Mouse (Mus musculus) heart, embryonic 13.5 days (tissue): ENCODE measurements around the gene Ccin. TPM values are rescaled to one million over a fixed set of nuclear protein-coding genes. Genes with fewer than 3 reads are reported as not detected.
A peak's percentile ranks its signal among the peaks of the same experiment; 100 is the strongest.

Source experiments
- ATAC-seq: fragments of 200-750 bp; cut with Nextera tagmentation; 2 replicates; pipeline ENCODE4 v1.8.0; 2017; ENCODE audit warnings: moderate TSS enrichment; ENCODE audit not compliant: insufficient number of reproducible peaks, low FRiP score, low TSS enrichment; ENCODE audit errors: extremely low read depth
- H3K27ac ChIP-seq: fragments of 300-500 bp; sonication (generic); replicated peaks from 2 replicates; pipeline ENCODE4 v1.5.1; 2015; ENCODE audit warnings: moderate library complexity, mild to moderate bottlenecking, inconsistent platforms
- H3K27me3 ChIP-seq: fragments of 300-500 bp; sonication (generic); replicated peaks from 2 replicates; pipeline ENCODE4 v1.6.1; 2015; ENCODE audit warnings: mild to moderate bottlenecking, inconsistent platforms
- H3K36me3 ChIP-seq: fragments of 300-500 bp; sonication (generic); 2 replicates; pipeline ENCODE4 v1.6.1; 2015; ENCODE audit warnings: mild to moderate bottlenecking, inconsistent platforms
- H3K4me1 ChIP-seq: fragments of 300-500 bp; sonication (generic); 2 replicates; pipeline ENCODE4 v1.6.1; 2015; ENCODE audit warnings: inconsistent platforms
- H3K4me2 ChIP-seq: fragments of 300-500 bp; sonication (generic); 2 replicates; pipeline ENCODE4 v1.6.1; 2015; ENCODE audit warnings: inconsistent platforms, mild to moderate bottlenecking, moderate library complexity
- H3K4me3 ChIP-seq: fragments of 300-500 bp; sonication (generic); 2 replicates; pipeline ENCODE4 v1.5.1; 2015; ENCODE audit warnings: moderate library complexity, mild to moderate bottlenecking, inconsistent platforms
- H3K9ac ChIP-seq: fragments of 300-500 bp; sonication (generic); 2 replicates; pipeline ENCODE4 v1.6.1; 2015; ENCODE audit warnings: inconsistent platforms, mild to moderate bottlenecking, moderate library complexity
- H3K9me3 ChIP-seq: fragments of 300-500 bp; sonication (generic); 2 replicates; pipeline ENCODE4 v1.6.1; 2016; ENCODE audit warnings: inconsistent platforms
- WGBS: fragments of 180-500 bp; shearing (Covaris S2); methylation state at CpG from one replicate; pipeline ENCODE4 v1.1.7; 2015; ENCODE audit warnings: mixed read lengths; 5-methylcytosine and 5-hydroxymethylcytosine counted together
- polyA plus RNA-seq: library from polyadenylated mRNA; unstranded; fragments of >200 nt; fragmentation: Nextera tagmentation; extraction: Ambion mirVana; gene quantifications from 2 replicates; pipeline ENCODE4 v1.2.1, GENCODE M21; 2015

Ccin gene
- polyA plus RNA-seq, 1 experiment from 2014 or later, result not detected

DNA sequence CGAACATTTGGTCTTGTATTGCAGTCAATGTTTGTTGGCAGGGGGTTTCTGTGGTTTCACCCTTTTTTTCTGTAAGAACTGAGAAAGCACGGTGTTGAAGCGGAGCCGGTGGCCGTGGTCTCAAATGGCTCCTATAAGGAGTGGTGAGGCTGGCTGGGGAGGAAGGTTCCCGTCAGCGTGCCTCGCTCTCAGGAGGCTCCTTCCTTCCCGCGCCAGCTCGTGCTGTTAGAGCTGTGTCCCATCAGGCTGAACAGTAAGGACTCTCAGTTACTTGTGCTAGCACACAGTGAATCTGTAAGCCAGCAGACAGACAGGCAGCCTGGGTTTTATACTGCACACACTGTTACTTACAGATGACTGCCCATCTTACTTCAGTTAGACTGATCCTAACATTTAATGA is 39.5 kb downstream of the Ccin start:
- WGBS, result 89% methylated on average over 11 of the region's 11 CpGs
- ATAC-seq, result no peak
- H3K4me3 ChIP-seq, result no peak overlapping the region
- H3K4me2 ChIP-seq, result no peak overlapping the region
- H3K9ac ChIP-seq, result no peak overlapping the region
- no peaks in the 10 kb centered on the region for H3K27me3 ChIP-seq
- H3K4me1 ChIP-seq, result peaks cover 13% of the 10 kb centered on the region
- H3K36me3 ChIP-seq, result peaks cover 100% of the 10 kb centered on the region
- no peaks in the 10 kb centered on the region for H3K9me3 ChIP-seq
- no peak overlapping the region for H3K27ac ChIP-seq

DNA sequence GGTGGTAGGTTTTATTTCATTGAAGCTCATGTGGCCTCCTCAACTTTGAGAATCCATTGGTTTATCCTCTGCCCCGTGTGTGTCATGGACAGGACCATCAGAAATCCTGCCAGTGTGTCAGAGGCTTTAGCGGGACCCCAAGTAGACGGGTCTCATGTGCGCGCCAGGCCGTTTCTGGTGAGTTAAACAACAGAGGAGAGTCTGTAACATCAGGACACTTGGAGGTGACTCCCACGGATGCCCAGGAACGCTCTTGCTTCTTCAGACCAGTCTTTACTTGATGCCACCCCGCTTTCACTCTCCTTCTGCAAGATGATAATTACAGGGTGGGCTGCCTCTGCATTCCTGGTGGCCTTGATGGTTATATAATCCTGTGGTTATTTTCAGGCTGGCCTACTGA is 40.4 kb downstream of the Ccin start:
- no peak overlapping the region for H3K4me2 ChIP-seq
- no peaks in the 10 kb centered on the region for H3K9me3 ChIP-seq
- no peak for ATAC-seq
- no peak overlapping the region for H3K27ac ChIP-seq
- 93% methylated on average over 9 of the region's 9 CpGs for WGBS
- H3K36me3 ChIP-seq, result peaks cover 99% of the 10 kb centered on the region
- H3K27me3 ChIP-seq, result no peaks in the 10 kb centered on the region
- no peak overlapping the region for H3K4me3 ChIP-seq
- H3K4me1 ChIP-seq, result peaks cover 14% of the 10 kb centered on the region
- H3K9ac ChIP-seq, result no peak overlapping the region

DNA sequence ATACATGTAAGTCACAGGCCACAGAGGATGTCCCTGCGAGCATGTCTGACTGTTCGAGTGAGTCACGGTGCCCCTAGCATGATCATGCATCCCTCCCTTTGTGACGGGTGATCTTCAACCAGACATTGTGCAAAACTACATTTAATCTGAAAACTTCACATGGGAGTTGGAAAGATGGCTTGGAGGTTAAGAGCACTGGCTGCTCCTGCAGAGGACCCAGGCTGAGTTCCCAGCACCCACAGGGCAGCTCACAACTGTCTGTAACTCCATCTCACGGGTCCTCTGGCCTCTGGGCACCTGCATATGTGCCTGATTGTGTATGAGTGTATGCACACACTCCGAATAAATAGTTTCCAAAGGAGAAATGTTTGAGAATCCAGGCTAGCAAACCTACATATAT is 41.0 kb downstream of the Ccin start:
- 95% methylated on average over 6 of the region's 6 CpGs for WGBS
- H3K4me3 ChIP-seq, result no peak overlapping the region
- H3K36me3 ChIP-seq, result peaks cover 99% of the 10 kb centered on the region
- no peak overlapping the region for H3K9ac ChIP-seq
- ATAC-seq, result no peak
- peaks cover 19% of the 10 kb centered on the region for H3K4me1 ChIP-seq
- no peaks in the 10 kb centered on the region for H3K27me3 ChIP-seq
- H3K9me3 ChIP-seq, result no peaks in the 10 kb centered on the region
- H3K27ac ChIP-seq, result no peak overlapping the region
- no peak overlapping the region for H3K4me2 ChIP-seq

DNA sequence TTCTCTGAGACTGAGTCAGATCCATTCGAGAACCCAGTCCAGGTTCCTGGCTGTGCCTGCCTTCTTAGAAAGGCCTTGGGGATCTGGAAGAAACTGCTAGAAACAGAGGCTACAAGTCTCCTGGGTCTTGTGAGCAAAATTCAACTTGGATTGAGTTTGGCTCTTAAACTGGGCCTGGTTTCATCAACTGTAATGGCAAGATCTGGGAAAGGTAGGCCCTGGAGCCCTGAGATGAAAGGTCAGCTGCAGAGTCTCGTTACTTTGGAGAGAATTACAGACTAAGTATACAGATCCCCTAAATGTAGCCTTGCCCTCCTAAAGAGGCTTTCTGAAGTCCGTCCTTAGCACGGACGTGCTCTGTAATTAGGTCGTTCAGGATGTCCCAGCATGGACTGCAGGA is 42.3 kb downstream of the Ccin start:
- Histone ChIP-seq H3K27ac (no peak overlapping the region), H3K36me3 (peaks cover 99% of the 10 kb centered on the region), H3K4me2 (no peak overlapping the region), H3K9ac (no peak overlapping the region), H3K4me3 (no peak overlapping the region), H3K9me3 (no peaks in the 10 kb centered on the region), H3K27me3 (no peaks in the 10 kb centered on the region), H3K4me1 (peaks cover 32% of the 10 kb centered on the region)
- WGBS, result 92% methylated on average over 6 of the region's 6 CpGs
- no peak for ATAC-seq

DNA sequence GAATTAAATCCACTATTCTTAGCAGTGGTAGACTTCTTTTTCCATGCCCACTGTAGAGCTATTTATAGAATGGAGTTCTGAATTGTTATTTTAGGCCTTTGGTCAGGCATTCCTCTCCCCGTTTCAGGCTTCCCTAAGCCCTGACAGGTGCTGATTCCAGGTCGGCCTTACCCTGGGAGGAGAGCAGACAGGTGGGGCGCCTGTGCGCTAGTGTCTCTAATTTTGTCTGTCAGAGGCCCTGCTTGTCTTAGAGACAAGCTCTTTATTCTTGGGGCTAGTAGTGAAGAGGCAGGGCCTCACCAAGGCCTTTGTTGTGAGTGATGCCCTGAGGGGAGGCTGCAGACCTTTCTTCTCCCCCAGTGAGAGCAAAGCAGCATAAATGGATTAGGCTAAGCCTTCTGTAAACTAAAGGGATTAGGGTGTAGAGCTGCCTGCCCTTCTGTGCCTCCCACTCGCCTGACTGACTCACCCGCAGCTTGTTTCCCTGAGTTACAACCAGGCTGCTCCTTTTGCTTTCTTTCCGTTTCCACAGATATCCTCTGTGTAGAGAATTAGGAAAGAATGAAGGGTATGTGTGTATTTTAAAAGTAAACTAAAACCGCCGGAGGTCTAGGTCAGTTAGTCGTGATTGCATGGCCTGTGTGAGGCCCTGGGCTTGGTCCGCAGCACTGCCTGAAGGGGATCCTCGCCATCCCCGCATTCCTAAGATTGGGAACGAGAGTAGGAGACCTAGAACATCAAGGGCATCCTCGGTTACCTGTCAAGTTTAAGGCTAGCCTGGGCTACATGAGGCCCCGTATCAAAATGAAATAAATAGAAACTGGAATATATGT is 45.2 kb downstream of the Ccin start:
- 44% methylated on average over 16 of the region's 16 CpGs for WGBS

DNA sequence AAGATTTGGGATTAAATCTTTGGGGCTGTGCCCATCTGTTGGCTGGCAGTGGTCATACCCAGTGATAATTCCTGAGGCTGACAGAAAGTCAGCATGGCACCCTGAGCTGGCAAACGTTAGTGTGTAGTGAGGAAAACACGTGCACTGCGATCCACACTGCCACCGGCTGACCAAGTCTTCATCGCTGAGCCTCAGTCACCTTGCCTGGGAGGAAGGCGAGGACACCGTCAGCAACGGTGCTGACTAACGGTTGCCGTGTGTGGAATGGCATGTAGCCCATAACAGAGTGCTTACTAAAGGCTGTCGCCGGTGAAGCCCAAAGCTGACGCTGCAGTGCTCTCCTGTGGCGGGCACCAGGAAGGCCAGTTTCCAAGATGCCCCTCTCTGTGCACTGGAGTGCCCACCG is 46.4 kb downstream of the Ccin start:
- H3K9ac ChIP-seq, result no peak overlapping the region
- H3K4me2 ChIP-seq, result no peak overlapping the region
- ATAC-seq, result no peak
- H3K27me3 ChIP-seq, result no peaks in the 10 kb centered on the region
- H3K4me1 ChIP-seq, result peaks cover 47% of the 10 kb centered on the region
- 62% methylated on average over 15 of the region's 15 CpGs for WGBS
- H3K4me3 ChIP-seq, result no peak overlapping the region
- no peaks in the 10 kb centered on the region for H3K9me3 ChIP-seq
- H3K36me3 ChIP-seq, result peaks cover 98% of the 10 kb centered on the region
- peak overlapping the region; percentile 96 for H3K27ac ChIP-seq

More for the DNA sequence above, 45.2 kb downstream of the Ccin start:
- Histone ChIP-seq H3K9ac (peak overlapping the region; percentile 68), H3K36me3 (peaks cover 98% of the 10 kb centered on the region), H3K4me3 (no peak overlapping the region), H3K4me1 (peaks cover 47% of the 10 kb centered on the region), H3K4me2 (peak overlapping the region; percentile 50), H3K27ac (peak overlapping the region; percentile 96), H3K9me3 (no peaks in the 10 kb centered on the region), H3K27me3 (no peaks in the 10 kb centered on the region)
- ATAC-seq, result no peak

DNA sequence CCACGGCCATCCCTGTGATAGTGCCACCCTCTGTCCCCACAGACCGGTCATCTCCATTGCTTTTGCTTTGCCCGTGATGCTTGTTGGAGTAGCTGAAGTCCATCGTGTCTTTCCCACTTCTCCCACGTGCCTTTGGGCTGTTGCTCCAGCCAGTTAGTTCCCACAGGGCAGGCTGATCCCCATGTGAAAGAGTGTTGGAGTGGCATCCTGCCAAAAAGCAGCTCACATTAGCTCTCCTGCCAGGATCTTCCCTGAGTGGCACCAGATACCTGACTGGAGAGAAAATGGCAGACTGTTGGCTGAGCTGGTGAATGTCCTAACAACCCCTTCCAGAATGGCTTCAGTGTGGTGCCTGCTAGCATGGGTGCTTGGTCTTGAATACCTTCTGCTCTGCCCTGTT is 48.2 kb downstream of the Ccin start:
- H3K4me3 ChIP-seq, result no peak overlapping the region
- ATAC-seq, result no peak
- H3K36me3 ChIP-seq, result peaks cover 94% of the 10 kb centered on the region
- H3K9ac ChIP-seq, result no peak overlapping the region
- H3K4me1 ChIP-seq, result peaks cover 47% of the 10 kb centered on the region
- no peaks in the 10 kb centered on the region for H3K27me3 ChIP-seq
- no peak overlapping the region for H3K27ac ChIP-seq
- no peak overlapping the region for H3K4me2 ChIP-seq
- WGBS, result 78% methylated on average over 5 of the region's 5 CpGs
- H3K9me3 ChIP-seq, result no peaks in the 10 kb centered on the region

Other genes starting within 250 kb of the Ccin start
- gene Olfr159, start 212.5 kb upstream of the Ccin start, polyA plus RNA-seq, result not detected in 2 replicates
- gene Olfr156, start 159.6 kb upstream of the Ccin start, polyA plus RNA-seq, result not detected in 2 replicates
- not detected in 2 replicates for gene Olfr157, start 143.3 kb upstream of the Ccin start, polyA plus RNA-seq
- gene Olfr155, start 131.9 kb upstream of the Ccin start, polyA plus RNA-seq, result not detected in 2 replicates
- 9.7 and 13.4 TPM in 2 replicates for gene Reck, start 108.0 kb upstream of the Ccin start, polyA plus RNA-seq
- 63.2 and 72.4 TPM in 2 replicates for gene Glipr2, start 26.1 kb upstream of the Ccin start, polyA plus RNA-seq
- 140 and 150 TPM in 2 replicates for gene Clta, start 21.0 kb downstream of the Ccin start, polyA plus RNA-seq
- 29.5 and 32.6 TPM in 2 replicates for gene Gne, start 100.7 kb downstream of the Ccin start, polyA plus RNA-seq